Mouse (Mus musculus) forebrain, embryonic 14.5 days (tissue): ENCODE measurements at regions not wholly inside any gene's neighbourhood (a gene's known extent, or its start where the extent isn't known, plus 50 kb on each side); places are given as distances from the start of the nearest gene placed in this dataset.
"Not testable (repeated sequence)": the region's sequence is repeated elsewhere in the genome, so short reads cannot be mapped to it uniquely, and the experiment has no call there.

Experiments
- ATAC-seq: fragments of 200-750 bp; cut with Nextera tagmentation; 2 replicates; pipeline ENCODE4 v1.8.0; 2017; ENCODE audit warnings: mild to moderate bottlenecking, moderate library complexity
- DNase-seq: peaks from one replicate; pipeline ENCODE4 v3.0.0-alpha.2; 2015; ENCODE audit warnings: low spot score
- H3K27ac ChIP-seq: fragments of 300-500 bp; sonication (generic); 2 replicates; pipeline ENCODE4 v1.5.1; 2014; ENCODE audit warnings: low read depth, mild to moderate bottlenecking, control low read depth, low read length, moderate library complexity
- H3K27me3 ChIP-seq: fragments of 300-500 bp; sonication (generic); replicated peaks from 2 replicates; pipeline ENCODE4 v1.6.1; 2014; ENCODE audit warnings: low read length, control low read depth, mixed read lengths; ENCODE audit not compliant: control insufficient read depth, insufficient read depth
- H3K36me3 ChIP-seq: fragments of 300-500 bp; sonication (generic); 2 replicates; pipeline ENCODE4 v1.6.1; 2014; ENCODE audit warnings: low read length, control low read depth; ENCODE audit not compliant: control insufficient read depth, insufficient read depth
- H3K4me1 ChIP-seq: fragments of 300-500 bp; sonication (generic); 2 replicates; pipeline ENCODE4 v1.6.1; 2014; ENCODE audit warnings: antibody characterized with exemption, low read length, control low read depth; ENCODE audit not compliant: control insufficient read depth, insufficient read depth
- H3K4me2 ChIP-seq: fragments of 300-500 bp; sonication (generic); 2 replicates; pipeline ENCODE4 v1.6.1; 2014; ENCODE audit warnings: mild to moderate bottlenecking, control low read depth, low read length
- H3K4me3 ChIP-seq: fragments of 300-500 bp; sonication (generic); 2 replicates; pipeline ENCODE4 v1.5.1; 2014; ENCODE audit warnings: low read depth, low read length, control low read depth
- H3K9ac ChIP-seq: fragments of 300-500 bp; sonication (generic); 2 replicates; pipeline ENCODE4 v1.6.1; 2014; ENCODE audit warnings: mild to moderate bottlenecking, low read length, control low read depth, moderate library complexity
- H3K9me3 ChIP-seq: fragments of 300-500 bp; sonication (generic); replicated peaks from 2 replicates; pipeline ENCODE4 v1.6.1; 2016; ENCODE audit warnings: low read length, control low read depth, mixed read lengths; ENCODE audit not compliant: control insufficient read depth
- WGBS: fragments of 180-500 bp; shearing (Covaris S2); extraction: QIAGEN DNeasy Blood & Tissue Kit; methylation state at CpG from one replicate; pipeline ENCODE4 v1.1.7; 2014; 5-methylcytosine and 5-hydroxymethylcytosine counted together

- Histone ChIP-seq H3K27me3 (no peaks in the 10 kb centered on the region), H3K4me1 (no peaks in the 10 kb centered on the region), H3K9ac (no peak overlapping the region), H3K36me3 (no peaks in the 10 kb centered on the region), H3K4me2 (no peak overlapping the region), H3K27ac (no peak overlapping the region), H3K9me3 (no peaks in the 10 kb centered on the region), H3K4me3 (no peak overlapping the region)
- ATAC-seq, result no peak
- DNase-seq, result peak; percentile 5
- 61% methylated on average over 2 of the region's 2 CpGs for WGBS
Observed at GRCm38 (mm10) chr10:10093713-10094112, 192.8 kb upstream of the Stxbp5 start.

- ATAC-seq (no peak), DNase-seq (peak; percentile 13)
- Histone ChIP-seq H3K4me1 (no peaks in the 10 kb centered on the region), H3K9me3 (no peaks in the 10 kb centered on the region), H3K9ac (no peak overlapping the region), H3K27me3 (no peaks in the 10 kb centered on the region), H3K36me3 (no peaks in the 10 kb centered on the region), H3K4me3 (no peak overlapping the region), H3K4me2 (no peak overlapping the region), H3K27ac (no peak overlapping the region)
- 78% methylated on average over 4 of the region's 4 CpGs for WGBS
Observed at GRCm38 (mm10) chr10:10085934-10086333, 185.1 kb upstream of the Stxbp5 start.

GRCm38 (mm10) chr10:10070146-10070545 is 169.3 kb upstream of the Stxbp5 start:
- H3K36me3 ChIP-seq, result no peaks in the 10 kb centered on the region
- H3K27ac ChIP-seq, result no peak overlapping the region
- H3K9ac ChIP-seq, result no peak overlapping the region
- no peaks in the 10 kb centered on the region for H3K4me1 ChIP-seq
- no peak for DNase-seq
- ATAC-seq, result no peak
- H3K4me3 ChIP-seq, result no peak overlapping the region
- no peaks in the 10 kb centered on the region for H3K9me3 ChIP-seq
- no peak overlapping the region for H3K4me2 ChIP-seq
- H3K27me3 ChIP-seq, result no peaks in the 10 kb centered on the region

- H3K9me3 ChIP-seq, H3K9ac ChIP-seq, H3K4me3 ChIP-seq, DNase-seq, ATAC-seq, H3K27me3 ChIP-seq, H3K27ac ChIP-seq, H3K36me3 ChIP-seq, H3K4me1 ChIP-seq, H3K4me2 ChIP-seq: not testable (repeated sequence)
Observed at GRCm38 (mm10) chr10:10069704-10070103, 168.8 kb upstream of the Stxbp5 start.

- Histone ChIP-seq H3K27ac (no peak overlapping the region), H3K4me1 (no peaks in the 10 kb centered on the region), H3K27me3 (no peaks in the 10 kb centered on the region), H3K9me3 (no peaks in the 10 kb centered on the region), H3K9ac (no peak overlapping the region), H3K4me2 (no peak overlapping the region), H3K36me3 (no peaks in the 10 kb centered on the region), H3K4me3 (no peak overlapping the region)
- DNase-seq (no peak), ATAC-seq (no peak)
- 57% methylated on average over 1 of the region's 1 CpGs for WGBS
Observed at GRCm38 (mm10) chr10:10046753-10047152, 145.9 kb upstream of the Stxbp5 start.

GRCm38 (mm10) chr10:10046318-10046717 is 145.4 kb upstream of the Stxbp5 start:
- no peak for ATAC-seq
- Histone ChIP-seq H3K27ac (no peak overlapping the region), H3K9ac (no peak overlapping the region), H3K27me3 (no peaks in the 10 kb centered on the region), H3K4me1 (no peaks in the 10 kb centered on the region), H3K4me2 (no peak overlapping the region), H3K4me3 (no peak overlapping the region), H3K9me3 (no peaks in the 10 kb centered on the region), H3K36me3 (no peaks in the 10 kb centered on the region)
- no peak for DNase-seq

GRCm38 (mm10) chr10:10009244-10009643 is 108.4 kb upstream of the Stxbp5 start:
- no peak for DNase-seq
- WGBS, result 96% methylated on average over 5 of the region's 5 CpGs
- no peaks in the 10 kb centered on the region for H3K27me3 ChIP-seq
- ATAC-seq, result no peak
- H3K4me3 ChIP-seq, result no peak overlapping the region
- H3K36me3 ChIP-seq, result no peaks in the 10 kb centered on the region
- H3K9ac ChIP-seq, result no peak overlapping the region
- no peak overlapping the region for H3K4me2 ChIP-seq
- H3K27ac ChIP-seq, result no peak overlapping the region
- H3K9me3 ChIP-seq, result no peaks in the 10 kb centered on the region
- H3K4me1 ChIP-seq, result no peaks in the 10 kb centered on the region

- DNase-seq, result no peak
- no peaks in the 10 kb centered on the region for H3K27me3 ChIP-seq
- H3K9me3 ChIP-seq, result no peaks in the 10 kb centered on the region
- H3K4me1 ChIP-seq, result no peaks in the 10 kb centered on the region
- WGBS, result 92% methylated on average over 3 of the region's 3 CpGs
- no peak overlapping the region for H3K4me2 ChIP-seq
- no peak overlapping the region for H3K27ac ChIP-seq
- no peak overlapping the region for H3K4me3 ChIP-seq
- no peak for ATAC-seq
- no peak overlapping the region for H3K9ac ChIP-seq
- H3K36me3 ChIP-seq, result no peaks in the 10 kb centered on the region
Observed at GRCm38 (mm10) chr10:9998621-9999020, 97.7 kb upstream of the Stxbp5 start.

GRCm38 (mm10) chr10:9996211-9996610 is 95.3 kb upstream of the Stxbp5 start:
- no peak overlapping the region for H3K27ac ChIP-seq
- no peak overlapping the region for H3K9ac ChIP-seq
- DNase-seq, result no peak
- no peaks in the 10 kb centered on the region for H3K36me3 ChIP-seq
- H3K4me3 ChIP-seq, result no peak overlapping the region
- no peak for ATAC-seq
- H3K4me2 ChIP-seq, result no peak overlapping the region
- WGBS, result 82% methylated on average over 6 of the region's 6 CpGs
- H3K4me1 ChIP-seq, result no peaks in the 10 kb centered on the region
- no peaks in the 10 kb centered on the region for H3K9me3 ChIP-seq
- H3K27me3 ChIP-seq, result no peaks in the 10 kb centered on the region

- peak; percentile 31 for DNase-seq
Observed at GRCm38 (mm10) chr10:9992798-9993197, 91.9 kb upstream of the Stxbp5 start.

More at GRCm38 (mm10) chr10:9992798-9993197, 91.9 kb upstream of the Stxbp5 start:
- no peak overlapping the region for H3K9ac ChIP-seq
- WGBS, result 54% methylated on average over 2 of the region's 2 CpGs
- no peak for ATAC-seq
- no peaks in the 10 kb centered on the region for H3K27me3 ChIP-seq
- H3K36me3 ChIP-seq, result no peaks in the 10 kb centered on the region
- H3K27ac ChIP-seq, result no peak overlapping the region
- H3K9me3 ChIP-seq, result no peaks in the 10 kb centered on the region
- H3K4me3 ChIP-seq, result no peak overlapping the region
- H3K4me1 ChIP-seq, result no peaks in the 10 kb centered on the region
- H3K4me2 ChIP-seq, result no peak overlapping the region
